Mouse (Mus musculus): ENCODE measurements at regions not wholly inside any gene's neighbourhood (a gene's known extent, or its start where the extent isn't known, plus 50 kb on each side); places are given as distances from the start of the nearest gene placed in this dataset.

GRCm38 (mm10) chr3:41444243-41444753 is 111.2 kb upstream of the Jade1 start:
- TF ChIP-seq CTCF (IDR thresholded peaks at IDR 0.05; ENCODE audit: control insufficient read depth, insufficient read depth, insufficient read length): no peak
- no peak for TF ChIP-seq MYOD1 (IDR thresholded peaks at IDR 0.05; ENCODE audit: control insufficient read depth, insufficient read length, low read depth)
- no peak for TF ChIP-seq MAX (IDR thresholded peaks at IDR 0.05)
- TF ChIP-seq FOSL1 (IDR thresholded peaks at IDR 0.05; ENCODE audit: insufficient read depth, low read length, poor library complexity, severe bottlenecking): no peak
- TF ChIP-seq CEBPB (IDR thresholded peaks at IDR 0.05; ENCODE audit: low read depth): no peak
- TF ChIP-seq USF1 (IDR thresholded peaks at IDR 0.05; ENCODE audit: low read depth): no peak

Data from C2C12 (cell line).